Mouse (Mus musculus): ENCODE data around the gene Ocel1. TPM values are rescaled to one million over a fixed set of nuclear protein-coding genes. Genes with fewer than 3 reads are reported as not detected.
A peak's percentile ranks its signal among the peaks of the same experiment; 100 is the strongest.

Gene Ocel1
- polyA plus RNA-seq, 1 experiment from 2014 or later, result 4.2 TPM

GRCm38 (mm10) chr8:71394481-71394880 is 23.4 kb downstream of the Ocel1 start:
- Histone ChIP-seq H3K4me2 (0 out of 2 replicates have a peak overlapping the region, but pooled peaks have one; percentile 1), H3K9ac (replicated peaks) (no peak overlapping the region), H3K27me3 (no peaks in the 10 kb centered on the region), H3K4me1 (replicated peaks) (peaks cover 12% of the 10 kb centered on the region), H3K27ac (no peak overlapping the region), H3K4me3 (replicated peaks) (no peak overlapping the region), H3K9me3 (no peaks in the 10 kb centered on the region), H3K36me3 (peaks cover 11% of the 10 kb centered on the region)
- 76% methylated on average over 7 of the region's 7 CpGs for WGBS
- ATAC-seq (ENCODE audit: insufficient number of reproducible peaks, insufficient read depth, low FRiP score, low TSS enrichment, low read depth), result no peak

DNA sequence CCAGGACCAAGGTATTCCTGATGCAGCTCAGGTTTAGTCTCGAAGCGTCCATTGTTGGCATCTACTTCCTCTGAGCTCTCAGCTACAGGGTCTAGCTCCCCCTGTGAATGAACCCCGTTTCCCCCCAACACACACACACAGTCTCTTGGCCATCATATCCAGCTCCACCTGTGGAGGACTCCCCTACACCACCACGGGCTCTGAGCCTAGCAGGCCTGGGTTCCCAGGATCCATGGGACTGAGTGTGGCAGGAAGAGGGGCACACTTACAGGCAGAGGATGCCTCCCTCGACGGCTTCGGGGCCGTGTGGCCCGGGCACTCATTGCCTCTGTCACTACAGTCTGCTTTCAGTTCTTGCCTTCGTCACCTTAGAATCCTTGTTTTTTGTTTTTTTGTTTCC is 24.0 kb downstream of the Ocel1 start:
- no peak for ATAC-seq (ENCODE audit: insufficient number of reproducible peaks, insufficient read depth, low FRiP score, low TSS enrichment, low read depth)

DNA sequence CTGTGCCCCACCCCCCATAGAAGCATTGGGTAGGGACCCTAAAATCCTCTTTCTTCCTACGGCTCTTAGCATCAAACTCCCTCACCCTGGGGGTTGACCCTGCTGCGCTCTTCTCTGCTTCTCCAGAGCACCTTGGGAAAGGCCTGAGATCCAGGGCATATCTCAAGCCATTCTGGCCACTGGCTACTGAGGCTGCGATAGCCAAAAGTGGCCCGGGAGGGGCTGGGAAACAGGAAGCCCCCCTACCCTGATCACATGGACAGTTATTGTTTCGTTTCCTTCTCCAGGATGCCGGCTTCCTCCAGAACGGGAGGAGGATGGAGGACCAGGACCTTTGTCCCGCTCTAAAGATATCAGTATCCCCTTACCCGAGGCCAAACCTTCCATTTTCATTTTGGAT is 24.5 kb downstream of the Ocel1 start, which contains the start of gene Ushbp1:
Gene Ushbp1 (minus strand): TSS at position 174 of the 400 bp plus-strand sequence.
- H3K4me3 ChIP-seq (replicated peaks), result peak within 1 kb of the TSS; percentile 79
- H3K36me3 ChIP-seq, result peaks cover 21% of the 10 kb centered on the region
- peaks cover 12% of the 10 kb centered on the region for H3K4me1 ChIP-seq (replicated peaks)
- WGBS, result 90% methylated on average over 9 of the region's 9 CpGs
- ATAC-seq (ENCODE audit: insufficient number of reproducible peaks, insufficient read depth, low FRiP score, low TSS enrichment, low read depth), result no peak
- H3K27ac ChIP-seq, result peak within 1 kb of the TSS; percentile 41
- no peaks in the 10 kb centered on the region for H3K9me3 ChIP-seq
- no peaks in the 10 kb centered on the region for H3K27me3 ChIP-seq
- H3K4me2 ChIP-seq, result peak within 1 kb of the TSS; percentile 93
- no peak within 1 kb of the TSS for H3K9ac ChIP-seq (replicated peaks)

More for the DNA sequence above, 24.0 kb downstream of the Ocel1 start:
- no peak overlapping the region for H3K27ac ChIP-seq
- H3K9ac ChIP-seq (replicated peaks), result no peak overlapping the region
- peaks cover 12% of the 10 kb centered on the region for H3K4me1 ChIP-seq (replicated peaks)
- H3K36me3 ChIP-seq, result peaks cover 17% of the 10 kb centered on the region
- 87% methylated on average over 10 of the region's 10 CpGs for WGBS
- H3K4me2 ChIP-seq, result 0 out of 2 replicates have a peak overlapping the region, but pooled peaks have one; percentile 1
- no peaks in the 10 kb centered on the region for H3K9me3 ChIP-seq
- no peak overlapping the region for H3K4me3 ChIP-seq (replicated peaks)
- no peaks in the 10 kb centered on the region for H3K27me3 ChIP-seq

DNA sequence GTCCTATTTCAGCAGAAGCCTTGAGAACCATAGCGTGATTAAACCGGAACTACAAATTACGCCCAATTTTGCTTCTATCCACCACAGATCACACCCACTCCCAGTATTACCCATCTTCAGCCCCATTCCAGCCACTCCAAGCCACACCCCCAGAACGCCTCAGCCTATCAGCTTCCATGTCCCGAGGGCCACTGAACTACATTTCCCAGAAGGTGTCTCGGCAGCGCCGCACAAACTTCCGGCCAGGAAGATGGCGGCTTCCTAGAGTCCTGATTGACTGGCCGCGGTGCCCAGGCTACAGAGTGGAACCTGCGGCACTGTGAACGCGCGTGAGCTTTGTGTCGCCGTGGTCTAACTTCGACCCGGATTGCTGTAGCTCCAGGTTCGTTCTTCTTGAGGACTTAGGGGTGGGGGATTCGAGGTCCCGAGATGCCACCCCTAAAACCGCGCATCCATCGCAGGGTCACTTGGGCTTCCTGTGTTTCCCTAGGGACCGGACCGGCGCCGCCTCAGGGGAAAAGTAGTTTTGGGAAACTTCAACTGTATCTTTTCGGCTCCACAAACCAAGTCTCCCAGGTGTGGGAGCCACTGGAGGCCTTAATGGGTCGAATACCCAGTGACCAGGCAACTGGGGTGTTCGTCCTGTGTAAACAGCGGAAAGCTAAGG is 25.7 kb downstream of the Ocel1 start, which contains the start of gene Babam1:
Gene Babam1 (plus strand): TSS at position 223 of the 667 bp plus-strand sequence.
- H3K4me1 ChIP-seq (replicated peaks), result peaks cover 12% of the 10 kb centered on the region
- WGBS, result under 1% methylated on average over 34 of the region's 34 CpGs
- no peaks in the 10 kb centered on the region for H3K27me3 ChIP-seq
- H3K27ac ChIP-seq, result peak within 1 kb of the TSS; percentile 45
- peaks cover 25% of the 10 kb centered on the region for H3K36me3 ChIP-seq
- H3K9me3 ChIP-seq, result no peaks in the 10 kb centered on the region
- H3K4me2 ChIP-seq, result peak within 1 kb of the TSS; percentile 93
- H3K9ac ChIP-seq (replicated peaks), result peak within 1 kb of the TSS; percentile 81
- peak; percentile 89 for ATAC-seq (ENCODE audit: insufficient number of reproducible peaks, insufficient read depth, low FRiP score, low TSS enrichment, low read depth)
- peak within 1 kb of the TSS; percentile 79 for H3K4me3 ChIP-seq (replicated peaks)

- H3K4me1 ChIP-seq (replicated peaks), result peaks cover 12% of the 10 kb centered on the region
- H3K27me3 ChIP-seq, result no peaks in the 10 kb centered on the region
- H3K4me2 ChIP-seq, result peak overlapping the region; percentile 93
- peak overlapping the region; percentile 79 for H3K4me3 ChIP-seq (replicated peaks)
- no peaks in the 10 kb centered on the region for H3K9me3 ChIP-seq
- H3K36me3 ChIP-seq, result peaks cover 29% of the 10 kb centered on the region
- no peak overlapping the region for H3K27ac ChIP-seq
- 90% methylated on average over 12 of the region's 12 CpGs for WGBS
- no peak for ATAC-seq (ENCODE audit: insufficient number of reproducible peaks, insufficient read depth, low FRiP score, low TSS enrichment, low read depth)
- peak overlapping the region; percentile 81; the same call in 1 of the 2 replicates for H3K9ac ChIP-seq (replicated peaks)
Observed at GRCm38 (mm10) chr8:71397701-71398100, 26.6 kb downstream of the Ocel1 start.

DNA sequence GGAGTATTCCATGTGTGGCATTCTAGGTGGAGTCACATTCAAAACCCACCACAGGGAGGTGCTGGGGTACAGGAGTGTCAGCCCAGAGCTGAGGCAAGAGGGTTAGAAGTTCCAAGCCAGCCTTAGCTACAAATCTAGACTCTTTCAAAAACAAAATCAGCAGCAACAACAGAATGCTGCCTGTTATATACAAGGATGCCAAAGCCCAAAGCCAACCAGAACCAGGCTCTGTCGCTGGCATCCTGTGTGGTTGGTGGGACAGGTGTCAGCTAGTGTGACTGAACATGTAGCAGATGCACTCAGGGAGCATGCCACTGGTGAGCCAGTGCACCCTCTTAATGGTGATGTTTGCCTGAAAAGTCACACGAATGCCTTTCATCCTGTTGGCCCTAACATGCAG is 29.7 kb downstream of the Ocel1 start:
- H3K4me1 ChIP-seq (replicated peaks), result peaks cover 12% of the 10 kb centered on the region
- WGBS, result 88% methylated on average over 2 of the region's 2 CpGs
- ATAC-seq (ENCODE audit: insufficient number of reproducible peaks, insufficient read depth, low FRiP score, low TSS enrichment, low read depth), result no peak

GRCm38 (mm10) chr8:71401454-71401853 is 30.4 kb downstream of the Ocel1 start:
- no peaks in the 10 kb centered on the region for H3K9me3 ChIP-seq
- ATAC-seq (ENCODE audit: insufficient number of reproducible peaks, insufficient read depth, low FRiP score, low TSS enrichment, low read depth), result no peak
- H3K27ac ChIP-seq, result no peak overlapping the region
- H3K36me3 ChIP-seq, result peaks cover 42% of the 10 kb centered on the region
- H3K4me1 ChIP-seq (replicated peaks), result peaks cover 12% of the 10 kb centered on the region
- H3K4me2 ChIP-seq, result no peak overlapping the region
- H3K4me3 ChIP-seq (replicated peaks), result no peak overlapping the region
- no peak overlapping the region for H3K9ac ChIP-seq (replicated peaks)
- no peaks in the 10 kb centered on the region for H3K27me3 ChIP-seq

More for the DNA sequence above, 29.7 kb downstream of the Ocel1 start:
- H3K36me3 ChIP-seq, result peaks cover 42% of the 10 kb centered on the region
- no peak overlapping the region for H3K27ac ChIP-seq
- no peaks in the 10 kb centered on the region for H3K27me3 ChIP-seq
- H3K4me3 ChIP-seq (replicated peaks), result no peak overlapping the region
- no peak overlapping the region for H3K9ac ChIP-seq (replicated peaks)
- H3K9me3 ChIP-seq, result no peaks in the 10 kb centered on the region
- no peak overlapping the region for H3K4me2 ChIP-seq

DNA sequence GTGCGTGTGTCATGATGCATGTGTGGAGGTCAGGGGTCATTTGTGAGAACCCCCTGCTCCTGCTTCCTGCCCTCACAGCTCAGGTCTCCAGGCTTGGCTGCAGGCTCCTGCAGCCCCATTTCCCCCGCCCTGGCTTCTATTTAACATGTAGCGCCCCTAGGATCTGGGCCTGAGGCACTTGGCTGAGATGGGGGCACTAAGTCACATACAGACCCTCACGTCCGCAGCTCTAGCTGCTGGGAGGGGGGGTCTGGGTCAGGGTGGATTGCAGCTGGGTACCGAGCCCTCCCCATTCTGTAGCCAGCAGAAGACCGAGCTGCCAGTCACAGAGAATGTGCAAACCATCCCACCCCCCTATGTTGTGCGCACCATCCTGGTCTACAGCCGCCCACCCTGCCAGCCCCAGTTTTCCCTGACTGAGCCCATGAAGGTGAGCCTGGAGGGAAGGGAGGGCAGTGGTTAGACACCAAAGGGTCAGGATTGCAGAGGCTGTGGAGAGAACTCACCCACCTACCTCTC is 31.4 kb downstream of the Ocel1 start:
- WGBS, result 90% methylated on average over 9 of the region's 9 CpGs

DNA sequence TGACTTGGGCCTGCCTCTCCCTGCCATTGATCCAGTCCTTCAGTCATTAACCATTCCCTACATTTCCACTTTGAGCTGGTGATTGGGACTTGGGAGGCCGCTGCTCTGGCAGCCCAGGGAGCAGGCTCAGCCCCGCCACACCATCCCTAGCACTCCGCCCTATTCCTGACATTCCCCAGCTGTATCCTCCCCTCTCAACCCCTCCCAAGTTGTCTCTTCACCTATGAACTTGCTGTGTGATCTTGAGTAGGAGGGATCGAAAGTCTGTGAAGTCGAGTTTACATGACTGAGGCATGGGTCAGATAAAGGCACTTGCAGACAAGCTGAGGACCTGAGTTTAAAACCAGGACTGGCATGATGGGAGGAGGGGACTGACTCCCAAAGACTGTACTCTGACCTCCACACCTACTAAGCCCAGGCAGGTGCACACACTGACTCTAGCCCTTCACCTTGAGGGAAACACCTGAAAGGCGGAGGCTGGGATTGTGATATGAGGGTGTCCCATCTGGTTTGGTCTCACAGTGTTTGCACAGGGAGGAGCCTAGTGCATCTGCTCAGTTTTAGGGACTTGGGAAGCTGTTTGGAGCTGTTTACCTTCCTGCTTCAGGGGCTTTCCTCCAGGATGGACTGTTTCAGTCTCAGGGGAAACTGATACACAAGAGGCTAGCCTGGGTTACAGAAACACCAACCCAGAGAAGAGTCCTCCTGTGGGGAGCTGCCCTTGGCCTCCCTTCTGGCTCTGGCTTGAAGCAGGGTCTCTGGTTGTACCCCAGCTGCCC is 32.2 kb downstream of the Ocel1 start:
- no peak overlapping the region for H3K4me2 ChIP-seq
- no peak overlapping the region for H3K27ac ChIP-seq
- H3K4me3 ChIP-seq (replicated peaks), result no peak overlapping the region
- peaks cover 16% of the 10 kb centered on the region for H3K4me1 ChIP-seq (replicated peaks)
- H3K9me3 ChIP-seq, result no peaks in the 10 kb centered on the region
- ATAC-seq (ENCODE audit: insufficient number of reproducible peaks, insufficient read depth, low FRiP score, low TSS enrichment, low read depth), result no peak
- H3K36me3 ChIP-seq, result peaks cover 52% of the 10 kb centered on the region
- no peak overlapping the region for H3K9ac ChIP-seq (replicated peaks)
- WGBS, result 80% methylated on average over 6 of the region's 6 CpGs
- no peaks in the 10 kb centered on the region for H3K27me3 ChIP-seq

More for the DNA sequence above, 31.4 kb downstream of the Ocel1 start:
- no peak overlapping the region for H3K9ac ChIP-seq (replicated peaks)
- H3K36me3 ChIP-seq, result peaks cover 46% of the 10 kb centered on the region
- no peak overlapping the region for H3K4me3 ChIP-seq (replicated peaks)
- peaks cover 19% of the 10 kb centered on the region for H3K4me1 ChIP-seq (replicated peaks)
- no peak overlapping the region for H3K4me2 ChIP-seq
- no peak for ATAC-seq (ENCODE audit: insufficient number of reproducible peaks, insufficient read depth, low FRiP score, low TSS enrichment, low read depth)
- no peaks in the 10 kb centered on the region for H3K9me3 ChIP-seq
- H3K27me3 ChIP-seq, result no peaks in the 10 kb centered on the region
- H3K27ac ChIP-seq, result no peak overlapping the region

GRCm38 (mm10) chr8:71404011-71404410 is 32.9 kb downstream of the Ocel1 start:
- Histone ChIP-seq H3K9ac (replicated peaks) (no peak overlapping the region), H3K4me1 (replicated peaks) (peaks cover 16% of the 10 kb centered on the region), H3K27me3 (no peaks in the 10 kb centered on the region), H3K9me3 (no peaks in the 10 kb centered on the region), H3K4me2 (no peak overlapping the region), H3K36me3 (peaks cover 53% of the 10 kb centered on the region), H3K27ac (no peak overlapping the region), H3K4me3 (replicated peaks) (no peak overlapping the region)
- no peak for ATAC-seq (ENCODE audit: insufficient number of reproducible peaks, insufficient read depth, low FRiP score, low TSS enrichment, low read depth)
- 88% methylated on average over 8 of the region's 8 CpGs for WGBS

DNA sequence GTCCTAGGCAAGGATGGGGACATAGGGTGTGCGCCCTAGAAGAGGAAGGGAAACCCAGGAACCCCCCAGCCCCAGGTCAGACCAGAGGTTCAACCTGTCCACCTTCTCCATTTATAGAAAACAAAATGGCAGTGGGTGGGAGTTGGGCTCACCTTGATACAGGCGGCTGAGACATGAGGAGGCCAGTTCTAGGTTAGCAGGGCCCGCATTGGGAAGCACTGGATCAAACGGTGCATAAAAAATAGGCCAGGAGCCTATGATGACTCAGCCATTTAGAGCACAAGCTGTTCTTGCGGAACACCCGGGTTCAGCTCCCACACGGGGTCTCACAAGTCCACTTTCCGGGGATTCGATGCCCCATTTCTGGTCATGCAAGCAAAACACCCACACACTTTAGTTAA is 33.9 kb downstream of the Ocel1 start:
- Histone ChIP-seq H3K9ac (replicated peaks) (no peak overlapping the region), H3K27ac (no peak overlapping the region), H3K4me2 (peak overlapping the region; percentile 95), H3K4me3 (replicated peaks) (peak overlapping the region; percentile 70; the same call in 1 of the 2 replicates), H3K9me3 (no peaks in the 10 kb centered on the region), H3K27me3 (no peaks in the 10 kb centered on the region), H3K36me3 (peaks cover 55% of the 10 kb centered on the region), H3K4me1 (replicated peaks) (peaks cover 16% of the 10 kb centered on the region)
- WGBS, result 93% methylated on average over 9 of the region's 9 CpGs
- ATAC-seq (ENCODE audit: insufficient number of reproducible peaks, insufficient read depth, low FRiP score, low TSS enrichment, low read depth), result no peak

Data from limb, embryonic 12.5 days (tissue).